Comparison of ENCODE assay signal across 15 mouse cellular contexts in genomic region chr19:57147746-57148145, GRCm38 (mm10).
DNase-seq lines count a peak whose midpoint lies in the region; ATAC-seq and TF ChIP-seq lines count a peak whose summit lies in the region.
"Had no signal": no experiment of that assay in that cellular context is flagged by ENCODE, and none has a peak within 500 bp of the region (broad histone marks: within the 10 kb centered on the region; RNA-seq: fewer than 3 reads in every experiment).

No protein-coding gene starts in this region.

- H3K4me1 ChIP-seq in heart, embryonic 14.5 days (ENCODE audit: control insufficient read depth in 2 of 2, insufficient read depth in 2 of 2, low read length in 2 of 2) = peaks cover 25 to 31% of the 10 kb centered on the region in 2 experiments
- peaks cover 14% of the 10 kb centered on the region for H3K4me1 ChIP-seq in limb, embryonic 10.5 days
- H3K4me1 ChIP-seq: midbrain, embryonic 12.5 days had no signal

- H3K36me3 ChIP-seq in heart, embryonic 14.5 days (ENCODE audit: control insufficient read depth, insufficient read depth, low read length) = peaks cover 13% of the 10 kb centered on the region; the same call in 1 of the 2 replicates
- H3K36me3 ChIP-seq in limb, embryonic 10.5 days = no peaks in the 10 kb centered on the region
- H3K36me3 ChIP-seq: midbrain, embryonic 12.5 days had no signal

- no peaks in the 10 kb centered on the region for H3K27me3 ChIP-seq in heart, embryonic 14.5 days (ENCODE audit: control insufficient read depth, insufficient read depth, low read length)
- no peaks in the 10 kb centered on the region for H3K27me3 ChIP-seq in limb, embryonic 10.5 days (ENCODE audit: low read depth, poor library complexity, severe bottlenecking)
- H3K27me3 ChIP-seq: midbrain, embryonic 12.5 days had no signal

- no peak overlapping the region for H3K4me3 ChIP-seq in heart, embryonic 14.5 days (ENCODE audit: control insufficient read depth in 1 of 2, insufficient read depth in 1 of 2, low read depth in 1 of 2, low read length in 2 of 2)
- H3K4me3 ChIP-seq in layer of hippocampus, adult 2 months = no peak overlapping the region
- H3K4me3 ChIP-seq in limb, embryonic 10.5 days = no peak overlapping the region
- H3K4me3 ChIP-seq: midbrain, embryonic 12.5 days had no signal

- intact Hi-C loops in heart, postnatal 36 days (cut with DNase I) = loop anchor here (10.0 kb wide), 1 partner anchor 307 kb away; the partner anchor contains the start of gene Trub1

- H3K9ac ChIP-seq in heart, embryonic 14.5 days (ENCODE audit: low read length) = no peak overlapping the region; the same call in 1 of the 2 replicates
- H3K9ac ChIP-seq: midbrain, embryonic 12.5 days had no signal

- no peak for ATAC-seq in heart, embryonic 14.5 days (ENCODE audit: insufficient number of reproducible peaks, insufficient read depth, low FRiP score, low read depth)

- no peak for TF ChIP-seq CTCF in layer of hippocampus, adult 2 months (conservative IDR thresholded peaks at IDR 0.05)

- no peaks in the 10 kb centered on the region for H3K9me3 ChIP-seq in heart, embryonic 14.5 days (ENCODE audit: control insufficient read depth, low read length)
- H3K9me3 ChIP-seq in limb, embryonic 10.5 days (replicated peaks) = no peaks in the 10 kb centered on the region
- H3K9me3 ChIP-seq: midbrain, embryonic 12.5 days had no signal

- H3K4me2 ChIP-seq in heart, embryonic 14.5 days (ENCODE audit: low read length) = no peak overlapping the region
- H3K4me2 ChIP-seq: midbrain, embryonic 12.5 days had no signal

- peak overlapping the region; percentile 60 to 86 for H3K27ac ChIP-seq in heart, embryonic 14.5 days (replicated peaks in 1 of 2; ENCODE audit: control insufficient read depth in 1 of 2, insufficient read depth in 1 of 2, low read depth in 2 of 2, low read length in 2 of 2)
- peak overlapping the region; percentile 53; the same call in 1 of the 2 replicates for H3K27ac ChIP-seq in layer of hippocampus, adult 2 months
- H3K27ac ChIP-seq in limb, embryonic 10.5 days = peak overlapping the region; percentile 42; the same call in 1 of the 2 replicates
- H3K27ac ChIP-seq: midbrain, embryonic 12.5 days; stomach, postnatal 0 days had no signal

- WGBS in heart, embryonic 14.5 days = 22% methylated on average over 6 of the region's 6 CpGs
- WGBS in limb, embryonic 10.5 days = 31% methylated on average over 6 of the region's 6 CpGs

- peak; percentile 59 to 60 for DNase-seq in cerebellum, postnatal 10 days
- no peak for DNase-seq in cerebellum, adult 9-11 months
- DNase-seq in heart, postnatal 36 days = no peak
- DNase-seq in layer of hippocampus, adult 2 months (ENCODE audit: low spot score in 2 of 2) = no peak
- no peak for DNase-seq in layer of hippocampus, adult 9-10 months (ENCODE audit: low spot score)
- DNase-seq in limb, embryonic 10.5 days (ENCODE audit: low spot score) = no peak
- no peak for DNase-seq in layer of hippocampus, postnatal 14 days (ENCODE audit: low spot score in 2 of 2)
- DNase-seq: cerebellum, postnatal 25 days; gastrocnemius, postnatal 25 days; kidney, postnatal 10 days; lung, adult 2 months; right cerebral cortex, postnatal 4 days had no signal

Comparison
In these comparisons a context has a peak if more than half of its experiments do, and no peak if none do; other contexts are left out.
1. DNase-seq: peak in cerebellum, postnatal 10 days (2 of 2); none in cerebellum, adult 9-11 months (single experiment), heart, postnatal 36 days (0 of 2), layer of hippocampus, adult 2 months (0 of 2), layer of hippocampus, adult 9-10 months (single experiment), limb, embryonic 10.5 days (single experiment) and layer of hippocampus, postnatal 14 days (0 of 2).
2. Peak in every context shown above with its lines, with median percentiles within 50 percentile points of each other: H3K27ac ChIP-seq.